Mouse (Mus musculus) limb, embryonic 15.5 days (tissue): ENCODE data around the gene Actl10. TPM values are rescaled to one million over a fixed set of nuclear protein-coding genes. Genes with fewer than 3 reads are reported as not detected.

Source experiments
- polyA plus RNA-seq: library from polyadenylated mRNA; unstranded; fragments of >200 nt; fragmentation: Nextera tagmentation; extraction: Ambion mirVana; gene quantifications from 2 replicates; pipeline ENCODE4 v1.2.1, GENCODE M21; 2015

The Actl10 gene
- polyA plus RNA-seq, 1 experiment from 2014 or later: 0.19 TPM

Other genes starting within 250 kb of the Actl10 start
- not detected in 2 replicates for gene Bpifb9b, start 244.5 kb upstream of the Actl10 start, polyA plus RNA-seq
- gene Cdk5rap1, start 178.8 kb upstream of the Actl10 start, polyA plus RNA-seq: 15.9 and 18.1 TPM in 2 replicates
- 10.2 and 14.5 TPM in 2 replicates for gene Snta1, start 143.7 kb upstream of the Actl10 start, polyA plus RNA-seq
- 37.7 and 41.3 TPM in 2 replicates for gene Cbfa2t2, start 115.3 kb upstream of the Actl10 start, polyA plus RNA-seq
- gene 1700003F12Rik, start 4.7 kb upstream of the Actl10 start, polyA plus RNA-seq: 0.67 and 0.71 TPM in 2 replicates
- 3.7 and 4.0 TPM in 2 replicates for gene Necab3, start 7.1 kb downstream of the Actl10 start, polyA plus RNA-seq
- gene E2f1, start 18.1 kb downstream of the Actl10 start, polyA plus RNA-seq: 18.3 and 23.1 TPM in 2 replicates
- gene Pxmp4, start 51.9 kb downstream of the Actl10 start, polyA plus RNA-seq: 30.8 and 32.3 TPM in 2 replicates
- 1.2 and 1.5 TPM in 2 replicates for gene Zfp341, start 61.5 kb downstream of the Actl10 start, polyA plus RNA-seq
- gene 4930519P11Rik, start 61.7 kb downstream of the Actl10 start, polyA plus RNA-seq: 0.67 TPM in 1 of 2 replicates, not detected in the other
- 31.6 and 36.9 TPM in 2 replicates for gene Chmp4b, start 99.9 kb downstream of the Actl10 start, polyA plus RNA-seq
- gene Gm14214, start 218.3 kb downstream of the Actl10 start, polyA plus RNA-seq: not detected in 2 replicates
- 40.2 and 53.6 TPM in 2 replicates for gene Raly, start 239.3 kb downstream of the Actl10 start, polyA plus RNA-seq
- 16.4 and 21.4 TPM in 2 replicates for gene a, start 239.6 kb downstream of the Actl10 start, polyA plus RNA-seq